Mouse (Mus musculus): ENCODE measurements around the gene Mettl7a3. TPM values are rescaled to one million over a fixed set of nuclear protein-coding genes. Genes with fewer than 3 reads are reported as not detected.
"Not testable (repeated sequence)": the region's sequence is repeated elsewhere in the genome, so short reads cannot be mapped to it uniquely, and the experiment has no call there.

The Mettl7a3 gene
- polyA plus RNA-seq, 1 experiment from 2014 or later, result not detected

- 0 out of 2 replicates have a peak, but pooled peaks have one; percentile 31 for ATAC-seq
- Histone ChIP-seq H3K4me1 (replicated peaks; ENCODE audit: control insufficient read depth, insufficient read depth, low read length) (no peaks in the 10 kb centered on the region), H3K4me3 (replicated peaks; ENCODE audit: low read length) (no peak overlapping the region), H3K4me2 (ENCODE audit: low read length) (no peak overlapping the region), H3K36me3 (ENCODE audit: control insufficient read depth, insufficient read depth) (no peaks in the 10 kb centered on the region), H3K9me3 (ENCODE audit: control insufficient read depth, low read length) (no peaks in the 10 kb centered on the region), H3K27ac (ENCODE audit: low read length) (no peak overlapping the region), H3K27me3 (replicated peaks; ENCODE audit: control insufficient read depth, insufficient read depth, low read length) (no peaks in the 10 kb centered on the region), H3K9ac (replicated peaks; ENCODE audit: low read depth, low read length) (no peak overlapping the region)
- 41% methylated on average over 14 of the region's 14 CpGs for whole genome bisulfite sequencing
These were observed 12.0 kb downstream of the Mettl7a3 start for GRCm38 (mm10) chr15:100346761-100347160.

DNA sequence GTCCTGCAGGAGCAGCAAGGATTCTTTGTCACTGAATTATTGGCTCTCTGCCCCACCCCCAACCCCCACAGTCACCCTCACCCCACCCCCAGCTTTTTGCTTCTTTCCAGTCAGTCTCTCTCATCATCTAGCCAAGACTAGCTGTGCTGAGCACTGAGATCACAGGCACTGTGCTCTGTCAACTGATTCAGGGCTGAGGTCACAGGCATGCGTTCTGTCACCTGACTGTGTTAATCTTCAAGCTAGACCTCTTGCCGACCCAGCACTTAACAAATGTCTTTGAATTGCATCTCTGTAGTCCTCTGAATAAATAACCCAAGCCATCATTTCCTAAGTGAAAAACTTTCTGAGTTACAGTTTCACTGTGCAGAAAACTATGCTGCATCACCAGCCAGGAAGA is 14.8 kb downstream of the Mettl7a3 start:
- no peak for ATAC-seq
- Histone ChIP-seq H3K4me2 (ENCODE audit: low read length) (no peak overlapping the region), H3K27me3 (replicated peaks; ENCODE audit: control insufficient read depth, insufficient read depth, low read length) (no peaks in the 10 kb centered on the region), H3K4me3 (replicated peaks; ENCODE audit: low read length) (no peak overlapping the region), H3K4me1 (replicated peaks; ENCODE audit: control insufficient read depth, insufficient read depth, low read length) (no peaks in the 10 kb centered on the region), H3K9me3 (ENCODE audit: control insufficient read depth, low read length) (no peaks in the 10 kb centered on the region), H3K9ac (replicated peaks; ENCODE audit: low read depth, low read length) (no peak overlapping the region), H3K36me3 (ENCODE audit: control insufficient read depth, insufficient read depth) (no peaks in the 10 kb centered on the region), H3K27ac (ENCODE audit: low read length) (no peak overlapping the region)
- 50% methylated on average over 2 of the region's 2 CpGs for WGBS

DNA sequence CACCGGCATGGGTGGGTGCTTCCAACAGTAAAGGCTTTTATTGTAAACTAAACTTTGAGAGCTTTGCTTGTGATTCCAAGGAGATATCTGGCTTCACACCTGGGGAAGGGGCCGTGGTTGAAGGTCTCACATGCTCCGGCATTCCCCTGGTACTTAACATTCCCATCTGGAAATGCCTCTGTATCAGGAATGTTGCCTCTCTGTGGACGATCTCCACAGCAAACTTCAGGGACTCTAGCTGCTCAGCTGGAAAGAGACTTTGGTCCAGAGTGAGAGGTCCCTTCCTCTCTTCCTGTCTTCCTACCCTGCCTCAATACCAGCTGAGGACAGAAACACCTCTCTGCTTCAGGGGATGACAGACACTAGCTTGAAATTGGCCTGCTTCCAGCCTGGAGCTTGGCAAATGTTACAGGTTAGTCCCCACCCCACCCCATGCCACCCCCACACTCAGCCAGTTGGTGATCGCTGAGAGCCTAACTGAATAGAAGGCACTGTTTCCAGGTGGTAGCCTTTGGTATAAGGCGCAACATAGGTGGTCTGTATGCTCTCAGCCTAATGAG is 16.9 kb downstream of the Mettl7a3 start:
- H3K4me1 ChIP-seq (replicated peaks; ENCODE audit: control insufficient read depth, insufficient read depth, low read length), result no peaks in the 10 kb centered on the region
- no peak for ATAC-seq
- 82% methylated on average over 6 of the region's 6 CpGs for WGBS

GRCm38 (mm10) chr15:100352711-100353250 is 18.1 kb downstream of the Mettl7a3 start, which contains the start of the genes Methig1 and Mettl7a2:
TSS of gene Methig1 (plus strand) at chr15:100353149.
TSS of gene Mettl7a2 (plus strand) at chr15:100353200.
- WGBS, result 93% methylated on average over 9 of the region's 10 CpGs
- H3K4me1 ChIP-seq (replicated peaks; ENCODE audit: control insufficient read depth, insufficient read depth, low read length), result no peaks in the 10 kb centered on the region
- H3K9me3 ChIP-seq (ENCODE audit: control insufficient read depth, low read length), result no peaks in the 10 kb centered on the region
- no peak within 1 kb of the TSS for H3K4me2 ChIP-seq (ENCODE audit: low read length)
- no peak within 1 kb of the TSS for H3K9ac ChIP-seq (replicated peaks; ENCODE audit: low read depth, low read length)
- H3K27me3 ChIP-seq (replicated peaks; ENCODE audit: control insufficient read depth, insufficient read depth, low read length), result no peaks in the 10 kb centered on the region
- H3K4me3 ChIP-seq (replicated peaks; ENCODE audit: low read length), result no peak within 1 kb of the TSS
- no peaks in the 10 kb centered on the region for H3K36me3 ChIP-seq (ENCODE audit: control insufficient read depth, insufficient read depth)
- no peak within 1 kb of the TSS for H3K27ac ChIP-seq (ENCODE audit: low read length)
- ATAC-seq, result no peak

More for the DNA sequence above, 16.9 kb downstream of the Mettl7a3 start:
- no peak overlapping the region for H3K4me2 ChIP-seq (ENCODE audit: low read length)
- H3K9ac ChIP-seq (replicated peaks; ENCODE audit: low read depth, low read length), result no peak overlapping the region
- H3K36me3 ChIP-seq (ENCODE audit: control insufficient read depth, insufficient read depth), result no peaks in the 10 kb centered on the region
- H3K9me3 ChIP-seq (ENCODE audit: control insufficient read depth, low read length), result no peaks in the 10 kb centered on the region
- H3K27me3 ChIP-seq (replicated peaks; ENCODE audit: control insufficient read depth, insufficient read depth, low read length), result no peaks in the 10 kb centered on the region
- H3K4me3 ChIP-seq (replicated peaks; ENCODE audit: low read length), result no peak overlapping the region
- no peak overlapping the region for H3K27ac ChIP-seq (ENCODE audit: low read length)

DNA sequence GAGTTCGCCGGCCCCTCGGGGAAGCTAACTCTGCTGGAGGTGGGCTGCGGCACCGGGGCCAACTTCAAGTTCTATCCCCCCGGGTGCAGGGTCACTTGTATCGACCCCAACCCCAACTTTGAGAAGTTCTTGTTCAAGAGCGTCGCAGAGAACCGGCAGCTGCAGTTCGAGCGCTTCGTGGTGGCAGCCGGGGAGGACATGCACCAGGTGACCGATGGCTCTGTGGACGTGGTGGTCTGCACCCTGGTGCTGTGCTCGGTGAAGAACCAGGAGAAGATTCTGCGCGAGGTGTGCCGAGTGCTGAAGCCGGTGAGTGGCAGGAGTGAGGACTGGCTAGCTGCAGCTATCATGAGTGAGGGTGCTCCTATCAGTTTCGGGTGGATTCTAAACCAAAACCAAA is 18.7 kb downstream of the Mettl7a3 start:
- H3K4me1 ChIP-seq (replicated peaks; ENCODE audit: control insufficient read depth, insufficient read depth, low read length); H3K27me3 ChIP-seq (replicated peaks; ENCODE audit: control insufficient read depth, insufficient read depth, low read length); H3K4me2 ChIP-seq (ENCODE audit: low read length); H3K36me3 ChIP-seq (ENCODE audit: control insufficient read depth, insufficient read depth); H3K9ac ChIP-seq (replicated peaks; ENCODE audit: low read depth, low read length); ATAC-seq; H3K27ac ChIP-seq (ENCODE audit: low read length); H3K4me3 ChIP-seq (replicated peaks; ENCODE audit: low read length); H3K9me3 ChIP-seq (ENCODE audit: control insufficient read depth, low read length): not testable (repeated sequence)
- WGBS, result 93% methylated on average over 11 of the region's 22 CpGs

- H3K27ac ChIP-seq (ENCODE audit: low read length), result no peak overlapping the region
- no peak overlapping the region for H3K4me2 ChIP-seq (ENCODE audit: low read length)
- no peak overlapping the region for H3K9ac ChIP-seq (replicated peaks; ENCODE audit: low read depth, low read length)
- H3K36me3 ChIP-seq (ENCODE audit: control insufficient read depth, insufficient read depth), result no peaks in the 10 kb centered on the region
- no peaks in the 10 kb centered on the region for H3K4me1 ChIP-seq (replicated peaks; ENCODE audit: control insufficient read depth, insufficient read depth, low read length)
- WGBS, result 89% methylated on average over 5 of the region's 5 CpGs
- no peaks in the 10 kb centered on the region for H3K27me3 ChIP-seq (replicated peaks; ENCODE audit: control insufficient read depth, insufficient read depth, low read length)
- H3K9me3 ChIP-seq (ENCODE audit: control insufficient read depth, low read length), result no peaks in the 10 kb centered on the region
- H3K4me3 ChIP-seq (replicated peaks; ENCODE audit: low read length), result no peak overlapping the region
- ATAC-seq, result no peak
These were observed 21.1 kb downstream of the Mettl7a3 start for GRCm38 (mm10) chr15:100355876-100356275.

DNA sequence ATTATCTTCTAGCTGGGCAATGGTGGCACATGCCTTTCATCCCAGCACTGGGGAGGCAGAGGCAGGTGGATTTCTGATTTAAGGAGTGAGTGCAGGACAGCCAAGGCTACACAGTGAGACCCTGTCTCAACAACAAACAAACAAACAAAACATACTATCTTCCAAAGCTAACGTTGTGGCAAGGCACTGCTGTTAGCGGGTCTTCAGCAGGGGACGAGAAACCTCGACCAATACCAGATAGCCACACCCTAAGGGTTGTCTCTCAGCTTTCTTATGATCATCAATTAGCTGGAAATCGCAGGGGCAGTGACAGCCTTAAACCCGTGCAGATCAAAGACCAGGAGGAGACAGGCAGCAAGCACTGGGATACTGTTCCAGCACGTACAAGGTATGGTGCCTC is 29.5 kb downstream of the Mettl7a3 start, which contains the start of gene Higd1c:
Gene Higd1c (plus strand): TSS at position 301 of the 400 bp plus-strand sequence.
- Histone ChIP-seq H3K9me3 (ENCODE audit: control insufficient read depth, low read length) (no peaks in the 10 kb centered on the region), H3K4me2 (ENCODE audit: low read length) (no peak within 1 kb of the TSS), H3K4me1 (replicated peaks; ENCODE audit: control insufficient read depth, insufficient read depth, low read length) (no peaks in the 10 kb centered on the region), H3K27me3 (replicated peaks; ENCODE audit: control insufficient read depth, insufficient read depth, low read length) (no peaks in the 10 kb centered on the region), H3K27ac (ENCODE audit: low read length) (no peak within 1 kb of the TSS), H3K9ac (replicated peaks; ENCODE audit: low read depth, low read length) (no peak within 1 kb of the TSS), H3K4me3 (replicated peaks; ENCODE audit: low read length) (no peak within 1 kb of the TSS), H3K36me3 (ENCODE audit: control insufficient read depth, insufficient read depth) (no peaks in the 10 kb centered on the region)
- no peak for ATAC-seq
- 76% methylated on average over 7 of the region's 7 CpGs for WGBS

DNA sequence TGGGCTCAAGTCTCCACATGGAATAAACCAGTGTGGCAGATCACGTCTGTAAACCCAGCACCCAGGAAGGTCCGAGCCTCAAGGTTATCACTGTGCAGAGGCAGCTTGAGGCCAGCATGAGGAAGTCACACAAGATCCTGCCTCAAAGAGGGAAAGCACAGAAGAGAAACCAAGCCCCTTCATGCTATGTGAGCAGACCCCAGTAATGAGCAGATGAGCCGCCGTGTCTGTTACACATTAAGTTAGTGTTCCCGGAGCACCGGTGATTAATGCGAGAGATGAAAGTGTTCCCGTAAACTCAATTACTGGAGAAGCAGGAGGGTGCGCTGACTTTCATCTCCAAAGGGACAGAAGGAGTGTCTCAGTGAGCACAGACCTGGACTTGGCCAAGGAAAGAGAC is 31.2 kb downstream of the Mettl7a3 start:
- not testable (repeated sequence) for H3K4me1 ChIP-seq (replicated peaks; ENCODE audit: control insufficient read depth, insufficient read depth, low read length); H3K36me3 ChIP-seq (ENCODE audit: control insufficient read depth, insufficient read depth); H3K9ac ChIP-seq (replicated peaks; ENCODE audit: low read depth, low read length); ATAC-seq; H3K27ac ChIP-seq (ENCODE audit: low read length); H3K4me3 ChIP-seq (replicated peaks; ENCODE audit: low read length); H3K4me2 ChIP-seq (ENCODE audit: low read length); H3K27me3 ChIP-seq (replicated peaks; ENCODE audit: control insufficient read depth, insufficient read depth, low read length); H3K9me3 ChIP-seq (ENCODE audit: control insufficient read depth, low read length)
- 57% methylated on average over 7 of the region's 9 CpGs for WGBS

DNA sequence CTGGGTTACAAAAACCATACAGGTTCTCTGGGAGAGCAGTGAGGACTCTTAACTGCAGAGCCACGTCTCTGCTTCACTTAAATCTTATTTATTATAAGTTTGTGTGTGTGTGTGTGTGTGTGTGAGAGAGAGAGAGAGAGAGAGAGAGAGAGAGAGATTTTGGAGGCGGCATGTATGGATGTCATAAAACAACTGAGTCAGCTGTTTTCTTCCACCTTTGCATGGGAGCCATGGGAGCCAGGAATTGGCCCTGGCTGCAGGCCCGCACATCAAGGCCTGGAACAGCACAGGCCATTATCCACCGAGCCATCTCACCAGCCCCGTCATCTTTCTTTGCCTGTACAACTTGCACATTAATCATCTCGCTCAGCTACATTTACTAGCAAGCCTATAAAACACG is 32.4 kb downstream of the Mettl7a3 start:
- no peaks in the 10 kb centered on the region for H3K27me3 ChIP-seq (replicated peaks; ENCODE audit: control insufficient read depth, insufficient read depth, low read length)
- no peak overlapping the region for H3K9ac ChIP-seq (replicated peaks; ENCODE audit: low read depth, low read length)
- no peak overlapping the region for H3K4me2 ChIP-seq (ENCODE audit: low read length)
- H3K27ac ChIP-seq (ENCODE audit: low read length), result no peak overlapping the region
- no peaks in the 10 kb centered on the region for H3K36me3 ChIP-seq (ENCODE audit: control insufficient read depth, insufficient read depth)
- H3K9me3 ChIP-seq (ENCODE audit: control insufficient read depth, low read length), result no peaks in the 10 kb centered on the region
- H3K4me3 ChIP-seq (replicated peaks; ENCODE audit: low read length), result no peak overlapping the region
- no peak for ATAC-seq
- 88% methylated on average over 7 of the region's 7 CpGs for WGBS
- no peaks in the 10 kb centered on the region for H3K4me1 ChIP-seq (replicated peaks; ENCODE audit: control insufficient read depth, insufficient read depth, low read length)

All from forebrain, embryonic 16.5 days (tissue).